ENCODE assay signal across 19 mouse cellular contexts in genomic region chr10:124138456-124138855, GRCm38 (mm10).
DNase-seq lines count a peak whose midpoint lies in the region.
"Had no signal": no experiment of that assay in that cellular context is flagged by ENCODE, and none has a peak within 500 bp of the region (broad histone marks: within the 10 kb centered on the region; RNA-seq: fewer than 3 reads in every experiment).

No protein-coding gene starts in this region.

- peak; percentile 3 to 5 for DNase-seq in frontal cortex, postnatal 36 days (ENCODE audit: low spot score in 2 of 2)
- no peak for DNase-seq in frontal cortex, postnatal 25 days (ENCODE audit: low spot score in 2 of 2)
- DNase-seq in 3T3-L1 (ENCODE audit: low read depth, low spot score) (peak; percentile 93), MN1 (ENCODE audit: low spot score) (peak; percentile 37)
- DNase-seq in fibroblast of lung, adult 2 months (ENCODE audit: low read depth) = peak; percentile 23
- no peak for DNase-seq in urinary bladder, postnatal 10 days (ENCODE audit: low spot score)
- no peak for DNase-seq in kidney, adult 9 months
- DNase-seq in left cerebral cortex, adult 11 months (ENCODE audit: low spot score) = no peak
- DNase-seq: cerebellum, adult 11 months; cerebellum, postnatal 14 days; gastrocnemius, postnatal 14 days; heart, adult 2 months; kidney, adult 18-20 months; kidney, postnatal 36 days; lung, adult 2 months; midbrain, embryonic 14.5 days; retina, postnatal 1 day; spleen, adult 18-20 months; thymus, adult 2 months had no signal

Comparison
In these comparisons a context has a peak if more than half of its experiments do, and no peak if none do; other contexts are left out.
1. DNase-seq: peak in frontal cortex, postnatal 36 days (2 of 2), 3T3-L1 (single experiment), MN1 (single experiment) and fibroblast of lung, adult 2 months (single experiment); none in frontal cortex, postnatal 25 days (0 of 2), urinary bladder, postnatal 10 days (single experiment), kidney, adult 9 months (single experiment) and left cerebral cortex, adult 11 months (single experiment).